Mouse (Mus musculus) liver, embryonic 11.5 days (tissue): Measurements from ENCODE around the gene Nectin1. TPM values are rescaled to one million over a fixed set of nuclear protein-coding genes. Genes with fewer than 3 reads are reported as not detected.

Experiments
- ATAC-seq: fragments of 200-750 bp; cut with Nextera tagmentation; replicated peaks from 2 replicates; pipeline ENCODE4 v1.8.0; 2017; ENCODE audit warnings: moderate number of reproducible peaks, mild to moderate bottlenecking, moderate TSS enrichment, moderate library complexity; ENCODE audit not compliant: low FRiP score
- DNase-seq: peaks from one replicate; pipeline ENCODE4 v3.0.0-alpha.2; 2017; ENCODE audit warnings: low spot score
- H3K27ac ChIP-seq: fragments of 300-500 bp; sonication (generic); 2 replicates; pipeline ENCODE4 v1.5.1; 2014; ENCODE audit warnings: mild to moderate bottlenecking, low read depth, low read length, control low read depth
- H3K27me3 ChIP-seq: fragments of 300-500 bp; sonication (generic); replicated peaks from 2 replicates; pipeline ENCODE4 v1.6.1; 2014; ENCODE audit warnings: low read length, mixed read lengths; ENCODE audit not compliant: control insufficient read depth, insufficient read depth
- H3K36me3 ChIP-seq: fragments of 300-500 bp; sonication (generic); 2 replicates; pipeline ENCODE4 v1.6.1; 2014; ENCODE audit warnings: mild to moderate bottlenecking, low read length, moderate library complexity, mixed read lengths; ENCODE audit not compliant: control insufficient read depth, insufficient read depth
- H3K4me1 ChIP-seq: fragments of 300-500 bp; sonication (generic); replicated peaks from 2 replicates; pipeline ENCODE4 v1.6.1; 2014; ENCODE audit warnings: low read length, mixed read lengths; ENCODE audit not compliant: control insufficient read depth, insufficient read depth
- H3K4me2 ChIP-seq: fragments of 300-500 bp; sonication (generic); 2 replicates; pipeline ENCODE4 v1.6.1; 2014; ENCODE audit warnings: mild to moderate bottlenecking, control low read depth, moderate library complexity
- H3K4me3 ChIP-seq: fragments of 300-500 bp; sonication (generic); 2 replicates; pipeline ENCODE4 v1.5.1; 2014; ENCODE audit warnings: low read depth, low read length, control low read depth
- H3K9ac ChIP-seq: fragments of 300-500 bp; sonication (generic); 2 replicates; pipeline ENCODE4 v1.6.1; 2014; ENCODE audit warnings: low read depth, low read length, control low read depth
- H3K9me3 ChIP-seq: fragments of 300-500 bp; sonication (generic); 2 replicates; pipeline ENCODE4 v1.6.1; 2016; ENCODE audit warnings: low read length, inconsistent platforms, mixed read lengths; ENCODE audit not compliant: control insufficient read depth
- WGBS: fragments of 180-500 bp; shearing (Covaris S2); extraction: QIAGEN DNeasy Blood & Tissue Kit; methylation state at CpG from one replicate; pipeline ENCODE4 v1.1.7; 2014; 5-methylcytosine and 5-hydroxymethylcytosine counted together
- polyA plus RNA-seq: library from polyadenylated mRNA; unstranded; fragments of >200 nt; fragmentation: Nextera tagmentation; extraction: Ambion mirVana; gene quantifications from 2 replicates; pipeline ENCODE4 v1.2.1, GENCODE M21; 2014

Gene Nectin1
- polyA plus RNA-seq, 1 experiment from 2014 or later, result 2.6 TPM

- peak overlapping the region; percentile 76 for H3K4me3 ChIP-seq
- ATAC-seq (peak; percentile 52), DNase-seq (peak; percentile 81)
- WGBS, result under 1% methylated on average over 70 of the region's 77 CpGs
- H3K9ac ChIP-seq, result peak overlapping the region; percentile 75
- H3K36me3 ChIP-seq, result no peaks in the 10 kb centered on the region
- peaks cover 40% of the 10 kb centered on the region for H3K27me3 ChIP-seq
- H3K4me1 ChIP-seq, result peaks cover 14% of the 10 kb centered on the region
- H3K27ac ChIP-seq, result peak overlapping the region; percentile 81
- H3K4me2 ChIP-seq, result peak overlapping the region; percentile 87
- H3K9me3 ChIP-seq, result no peaks in the 10 kb centered on the region
Observed at GRCm38 (mm10) chr9:43744138-43744981, 576 bp downstream of the Nectin1 start.

GRCm38 (mm10) chr9:43745051-43745792 is 1.4 kb downstream of the Nectin1 start:
- no peaks in the 10 kb centered on the region for H3K36me3 ChIP-seq
- H3K9me3 ChIP-seq, result no peaks in the 10 kb centered on the region
- H3K4me1 ChIP-seq, result peaks cover 14% of the 10 kb centered on the region
- ATAC-seq (no peak), DNase-seq (peak; percentile 46)
- H3K9ac ChIP-seq, result peak overlapping the region; percentile 55
- 1% methylated on average over 43 of the region's 43 CpGs for WGBS
- H3K27ac ChIP-seq, result no peak overlapping the region
- H3K4me2 ChIP-seq, result peak overlapping the region; percentile 87
- peaks cover 40% of the 10 kb centered on the region for H3K27me3 ChIP-seq
- peak overlapping the region; percentile 76 for H3K4me3 ChIP-seq

GRCm38 (mm10) chr9:43745951-43746703 is 2.3 kb downstream of the Nectin1 start:
- peak overlapping the region; percentile 6; the same call in 1 of the 2 replicates for H3K9ac ChIP-seq
- H3K4me3 ChIP-seq, result peak overlapping the region; percentile 76
- 13% methylated on average over 13 of the region's 13 CpGs for WGBS
- no peak overlapping the region for H3K27ac ChIP-seq
- H3K9me3 ChIP-seq, result no peaks in the 10 kb centered on the region
- ATAC-seq, result no peak
- DNase-seq, result no peak
- peak overlapping the region; percentile 87 for H3K4me2 ChIP-seq
- H3K36me3 ChIP-seq, result no peaks in the 10 kb centered on the region
- peaks cover 14% of the 10 kb centered on the region for H3K4me1 ChIP-seq
- H3K27me3 ChIP-seq, result peaks cover 40% of the 10 kb centered on the region

- Histone ChIP-seq H3K9me3 (no peaks in the 10 kb centered on the region), H3K4me3 (no peak overlapping the region), H3K4me1 (peaks cover 12% of the 10 kb centered on the region), H3K9ac (no peak overlapping the region), H3K27me3 (peaks cover 40% of the 10 kb centered on the region), H3K4me2 (no peak overlapping the region), H3K36me3 (no peaks in the 10 kb centered on the region), H3K27ac (no peak overlapping the region)
- ATAC-seq, result no peak
- 61% methylated on average over 9 of the region's 9 CpGs for WGBS
- no peak for DNase-seq
Observed at GRCm38 (mm10) chr9:43747710-43748109, 3.9 kb downstream of the Nectin1 start.

- Histone ChIP-seq H3K4me3 (no peak overlapping the region), H3K4me2 (no peak overlapping the region), H3K27ac (no peak overlapping the region), H3K27me3 (peaks cover 40% of the 10 kb centered on the region), H3K9ac (no peak overlapping the region), H3K36me3 (no peaks in the 10 kb centered on the region), H3K4me1 (peaks cover 7% of the 10 kb centered on the region), H3K9me3 (no peaks in the 10 kb centered on the region)
- DNase-seq (no peak), ATAC-seq (no peak)
- WGBS, result 76% methylated on average over 5 of the region's 5 CpGs
Observed at GRCm38 (mm10) chr9:43748519-43748918, 4.7 kb downstream of the Nectin1 start.

GRCm38 (mm10) chr9:43750053-43750452 is 6.3 kb downstream of the Nectin1 start:
- Histone ChIP-seq H3K4me3 (no peak overlapping the region), H3K4me1 (peaks cover 12% of the 10 kb centered on the region)
- WGBS, result 81% methylated on average over 9 of the region's 9 CpGs

GRCm38 (mm10) chr9:43751111-43751510 is 7.3 kb downstream of the Nectin1 start:
- ATAC-seq, result no peak
- 82% methylated on average over 8 of the region's 8 CpGs for WGBS
- Histone ChIP-seq H3K4me3 (no peak overlapping the region), H3K4me2 (no peak overlapping the region), H3K36me3 (no peaks in the 10 kb centered on the region), H3K9me3 (no peaks in the 10 kb centered on the region), H3K9ac (no peak overlapping the region), H3K27ac (no peak overlapping the region), H3K27me3 (peaks cover 16% of the 10 kb centered on the region), H3K4me1 (peaks cover 12% of the 10 kb centered on the region)
- DNase-seq, result no peak

More at GRCm38 (mm10) chr9:43750053-43750452, 6.3 kb downstream of the Nectin1 start:
- no peaks in the 10 kb centered on the region for H3K36me3 ChIP-seq
- peaks cover 27% of the 10 kb centered on the region for H3K27me3 ChIP-seq
- DNase-seq (no peak), ATAC-seq (no peak)
- no peak overlapping the region for H3K9ac ChIP-seq
- no peaks in the 10 kb centered on the region for H3K9me3 ChIP-seq
- no peak overlapping the region for H3K27ac ChIP-seq
- no peak overlapping the region for H3K4me2 ChIP-seq

- H3K4me1 ChIP-seq, result peaks cover 22% of the 10 kb centered on the region
Observed at GRCm38 (mm10) chr9:43753481-43753880, 9.7 kb downstream of the Nectin1 start.

More at GRCm38 (mm10) chr9:43753481-43753880, 9.7 kb downstream of the Nectin1 start:
- 66% methylated on average over 6 of the region's 6 CpGs for WGBS
- Histone ChIP-seq H3K9ac (no peak overlapping the region), H3K4me2 (no peak overlapping the region), H3K27me3 (no peaks in the 10 kb centered on the region; the same call in 1 of the 2 replicates), H3K9me3 (no peaks in the 10 kb centered on the region), H3K27ac (peak overlapping the region; percentile 29; the same call in 1 of the 2 replicates), H3K36me3 (no peaks in the 10 kb centered on the region), H3K4me3 (no peak overlapping the region)
- ATAC-seq, result no peak
- no peak for DNase-seq
